Mouse (Mus musculus) central nervous system, embryonic 11.5 days (tissue): Measurements from ENCODE around the gene Gm7168. TPM values are rescaled to one million over a fixed set of nuclear protein-coding genes. Genes with fewer than 3 reads are reported as not detected.

Experiments used
- polyA plus RNA-seq: library from polyadenylated mRNA; depleted of rRNA; stranded (reverse); fragments of >200 nt; gene quantifications from 2 replicates; pipeline ENCODE4 v1.2.3, GENCODE M21; 2012; rRNA removed

Gene Gm7168
- polyA plus RNA-seq: 0.05 TPM in 1 of 2 replicates, not detected in the other

GRCm38 (mm10) chr17:13948073-13948472 lies at the start of gene Gm7168:
TSS of gene Gm7168 (plus strand) at chr17:13948373.

Other genes starting within 250 kb of the Gm7168 start
- gene Afdn, start 187.8 kb upstream of the Gm7168 start, polyA plus RNA-seq: 87.1 and 137 TPM in 2 replicates
- gene Tcte2, start 186.5 kb upstream of the Gm7168 start, polyA plus RNA-seq: 7.1 and 8.7 TPM in 2 replicates
- not detected in 2 replicates for gene Gm7356, start 55.3 kb downstream of the Gm7168 start, polyA plus RNA-seq
- gene Gm7358, start 111.2 kb downstream of the Gm7168 start, polyA plus RNA-seq: not detected in 2 replicates